ENCODE assay signal across 8 mouse cellular contexts in the genomic region with DNA sequence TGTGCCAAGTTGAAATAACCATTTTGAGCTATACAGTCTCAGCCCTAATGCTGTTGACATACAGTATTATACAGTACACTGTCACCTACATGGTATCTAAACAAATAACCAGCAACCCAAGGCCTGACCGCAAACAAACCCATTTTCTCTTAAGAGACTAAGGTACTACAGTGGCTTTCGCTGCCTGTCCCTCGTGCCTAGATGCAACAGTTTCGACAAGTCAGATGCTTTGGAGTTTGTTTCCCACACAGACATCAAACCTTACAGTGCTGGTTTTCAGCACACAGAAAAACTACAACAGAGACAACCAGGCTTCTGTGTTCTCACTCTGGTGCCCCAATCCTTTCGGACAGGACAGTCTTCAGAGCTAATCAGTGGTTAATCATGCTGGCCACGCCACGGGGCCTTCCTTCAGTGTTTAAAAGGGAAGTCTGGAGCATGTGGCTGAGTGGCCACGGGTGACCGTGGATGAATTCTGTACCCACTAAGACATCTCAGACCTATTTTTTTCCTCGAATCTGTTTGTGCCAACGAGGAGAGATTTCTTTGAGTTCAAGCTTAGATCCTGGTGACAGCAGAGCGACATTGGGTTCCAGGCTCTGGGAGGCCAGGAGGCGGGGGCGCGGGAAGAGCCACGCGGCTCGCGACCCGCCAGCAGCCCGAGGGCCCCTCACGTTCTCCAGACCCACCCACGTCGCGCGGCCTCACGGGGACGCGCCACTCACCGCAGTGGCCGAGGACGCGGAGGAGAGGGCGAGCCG. TPM values are rescaled to one million over a fixed set of nuclear protein-coding genes. Genes with fewer than 3 reads are reported as not detected.
DNase-seq lines count a peak whose midpoint lies in the region; ATAC-seq lines count a peak whose summit lies in the region.

No protein-coding gene starts in this region.

- H3K4me2 ChIP-seq in embryonic facial prominence, embryonic 12.5 days (replicated peaks) = peak overlapping the region; percentile 87

- peak overlapping the region; percentile 81 for H3K27ac ChIP-seq in embryonic facial prominence, embryonic 12.5 days

- H3K36me3 ChIP-seq in embryonic facial prominence, embryonic 12.5 days = peaks cover 26% of the 10 kb centered on the region
- peaks cover 43% of the 10 kb centered on the region for H3K36me3 ChIP-seq in megakaryocyte, embryonic 14.5 days (replicated peaks; ENCODE audit: low read length)

- WGBS in embryonic facial prominence, embryonic 12.5 days = 5% methylated on average over 35 of the region's 35 CpGs

- no peaks in the 10 kb centered on the region for H3K27me3 ChIP-seq in embryonic facial prominence, embryonic 12.5 days
- no peaks in the 10 kb centered on the region for H3K27me3 ChIP-seq in megakaryocyte, embryonic 14.5 days (replicated peaks)

- H3K4me1 ChIP-seq in embryonic facial prominence, embryonic 12.5 days = peaks cover 7% of the 10 kb centered on the region; the same call in 1 of the 2 replicates
- H3K4me1 ChIP-seq in megakaryocyte, embryonic 14.5 days = peaks cover 61% of the 10 kb centered on the region

- no peaks in the 10 kb centered on the region for H3K9me3 ChIP-seq in embryonic facial prominence, embryonic 12.5 days
- H3K9me3 ChIP-seq in megakaryocyte, embryonic 14.5 days = no peaks in the 10 kb centered on the region

- ATAC-seq in embryonic facial prominence, embryonic 12.5 days (ENCODE audit: insufficient number of reproducible peaks, insufficient read depth, low FRiP score, low TSS enrichment) = peak; percentile 49; the same call in 1 of the 2 replicates

- peak overlapping the region; percentile 93 for H3K9ac ChIP-seq in embryonic facial prominence, embryonic 12.5 days

- DNase-seq in embryo, embryonic 9.5 days (ENCODE audit: extremely low spot score) = peak; percentile 14
- no peak for DNase-seq in embryo, embryonic 11 days
- DNase-seq in 416B (ENCODE audit: low read depth) = peak; percentile 42
- peak; percentile 65 for DNase-seq in induced T-regulatory cell, adult 2 months (ENCODE audit: low read depth)
- no peak for DNase-seq in Muller cell, postnatal 12 days (ENCODE audit: inconsistent ontology term)
- DNase-seq in embryo, embryonic 10.5 days (ENCODE audit: low spot score) = no peak

- H3K4me3 ChIP-seq in embryonic facial prominence, embryonic 12.5 days = peak overlapping the region; percentile 89
- H3K4me3 ChIP-seq in megakaryocyte, embryonic 14.5 days (replicated peaks) = peak overlapping the region; percentile 96

RNA-seq across cellular contexts. Expression of a gene that starts 0.4 kb away (rescaled TPM):
- polyA plus RNA-seq in embryonic facial prominence, embryonic 12.5 days (2016; fragmentation: Nextera tagmentation; extraction: Ambion mirVana) = 73.3 and 75.8 TPM in 2 replicates
- 18.9 TPM in 1 of 2 replicates, not detected in the other for polyA plus RNA-seq in megakaryocyte, embryonic 14.5 days (2012; ENCODE audit: insufficient read depth, low replicate concordance)

Comparison
In these comparisons a context has a peak if more than half of its experiments do, and no peak if none do; other contexts are left out.
1. DNase-seq: peak in embryo, embryonic 9.5 days (single experiment), 416B (single experiment) and induced T-regulatory cell, adult 2 months (single experiment); none in embryo, embryonic 11 days (single experiment), Muller cell, postnatal 12 days (single experiment) and embryo, embryonic 10.5 days (single experiment).